Mouse (Mus musculus): Measurements from ENCODE around the gene Rccd1. TPM values are rescaled to one million over a fixed set of nuclear protein-coding genes. Genes with fewer than 3 reads are reported as not detected.
"Not testable (repeated sequence)": the region's sequence is repeated elsewhere in the genome, so short reads cannot be mapped to it uniquely, and the experiment has no call there.

Rccd1 gene
- total RNA-seq, 2 experiments from 2014 or later: 14.9 to 15.2 TPM

- intact Hi-C loops (cut with DNase I): no loop called here
- TF ChIP-seq CTCF (IDR thresholded peaks at IDR 0.05): no peak
- Histone ChIP-seq H3K4me3 (no peak overlapping the region), H3K27ac (peak overlapping the region; percentile 48; the same call in 1 of the 2 replicates)
- no peak for DNase-seq (ENCODE audit: extremely low spot score in 1 of 2, low spot score in 2 of 2)
These were observed 1.1 kb upstream of the Rccd1 start for GRCm38 (mm10) chr7:80325292-80325868.

GRCm38 (mm10) chr7:80324816-80325119 is 514 bp upstream of the Rccd1 start:
- intact Hi-C loops (cut with DNase I): loop anchor here (5.0 kb wide), 1 partner anchor 182 kb away; no protein-coding TSS in a partner anchor
- DNase-seq (ENCODE audit: extremely low spot score in 1 of 2, low spot score in 2 of 2); H3K4me3 ChIP-seq: not testable (repeated sequence)
- H3K27ac ChIP-seq: peak overlapping the region; percentile 97; the same call in 1 of the 2 replicates

- no peak for TF ChIP-seq CTCF (IDR thresholded peaks at IDR 0.05)
- intact Hi-C loops (cut with DNase I): loop anchor here (5.0 kb wide), 1 partner anchor 181 kb away; no protein-coding TSS in a partner anchor
- peak overlapping the region; percentile 97; the same call in 1 of the 2 replicates for H3K27ac ChIP-seq
- DNase-seq (ENCODE audit: extremely low spot score in 1 of 2, low spot score in 2 of 2): no peak
- H3K4me3 ChIP-seq: peak overlapping the region; percentile 65
These were observed 918 bp downstream of the Rccd1 start for GRCm38 (mm10) chr7:80323336-80323735.

- Histone ChIP-seq H3K4me3 (no peak overlapping the region), H3K27ac (no peak overlapping the region)
- DNase-seq (ENCODE audit: extremely low spot score in 1 of 2, low spot score in 2 of 2): no peak
- intact Hi-C loops (cut with DNase I): loop anchor here (5.0 kb wide), 1 partner anchor 178 kb away; no protein-coding TSS in a partner anchor
- no peak for TF ChIP-seq CTCF (IDR thresholded peaks at IDR 0.05)
These were observed 4.3 kb downstream of the Rccd1 start for GRCm38 (mm10) chr7:80319846-80320496.

GRCm38 (mm10) chr7:80318670-80319069 is 5.6 kb downstream of the Rccd1 start:
- no peak for DNase-seq (ENCODE audit: extremely low spot score in 1 of 2, low spot score in 2 of 2)
- Histone ChIP-seq H3K27ac (no peak overlapping the region), H3K4me3 (no peak overlapping the region)
- no peak for TF ChIP-seq CTCF (IDR thresholded peaks at IDR 0.05)
- intact Hi-C loops (cut with DNase I): no loop called here

GRCm38 (mm10) chr7:80317439-80318115 is 6.7 kb downstream of the Rccd1 start:
- Histone ChIP-seq H3K4me3 (no peak overlapping the region), H3K27ac (no peak overlapping the region)
- no peak for DNase-seq (ENCODE audit: extremely low spot score in 1 of 2, low spot score in 2 of 2)
- TF ChIP-seq CTCF (IDR thresholded peaks at IDR 0.05): no peak
- intact Hi-C loops (cut with DNase I): no loop called here

- Histone ChIP-seq H3K4me3 (no peak overlapping the region), H3K27ac (no peak overlapping the region)
- no peak for TF ChIP-seq CTCF (IDR thresholded peaks at IDR 0.05)
- intact Hi-C loops (cut with DNase I): no loop called here
- DNase-seq (ENCODE audit: extremely low spot score in 1 of 2, low spot score in 2 of 2): no peak
These were observed 8.5 kb downstream of the Rccd1 start for GRCm38 (mm10) chr7:80315733-80316132.

GRCm38 (mm10) chr7:80310771-80311170 is 13.5 kb downstream of the Rccd1 start:
- no peak for TF ChIP-seq CTCF (IDR thresholded peaks at IDR 0.05)
- no peak for DNase-seq (ENCODE audit: extremely low spot score in 1 of 2, low spot score in 2 of 2)
- H3K27ac ChIP-seq: no peak overlapping the region
- intact Hi-C loops (cut with DNase I): no loop called here
- no peak overlapping the region for H3K4me3 ChIP-seq

- intact Hi-C loops (cut with DNase I): no loop called here
- DNase-seq (ENCODE audit: extremely low spot score in 1 of 2, low spot score in 2 of 2): no peak
- no peak; the same call in 1 of the 2 replicates for TF ChIP-seq CTCF (IDR thresholded peaks at IDR 0.05)
These were observed 16.5 kb downstream of the Rccd1 start for GRCm38 (mm10) chr7:80307766-80308165.

GRCm38 (mm10) chr7:80301522-80301921 is 22.7 kb downstream of the Rccd1 start:
- no peak overlapping the region for H3K27ac ChIP-seq
- TF ChIP-seq CTCF (IDR thresholded peaks at IDR 0.05): no peak
- intact Hi-C loops (cut with DNase I): no loop called here
- H3K4me3 ChIP-seq: no peak overlapping the region
- DNase-seq (ENCODE audit: extremely low spot score in 1 of 2, low spot score in 2 of 2): no peak

More at GRCm38 (mm10) chr7:80307766-80308165, 16.5 kb downstream of the Rccd1 start:
- no peak overlapping the region for H3K4me3 ChIP-seq
- no peak overlapping the region for H3K27ac ChIP-seq

GRCm38 (mm10) chr7:80299568-80299967 is 24.7 kb downstream of the Rccd1 start:
- intact Hi-C loops (cut with DNase I): no loop called here
- no peak for TF ChIP-seq CTCF (IDR thresholded peaks at IDR 0.05)
- no peak for DNase-seq (ENCODE audit: extremely low spot score in 1 of 2, low spot score in 2 of 2)
- H3K4me3 ChIP-seq: no peak overlapping the region
- H3K27ac ChIP-seq: no peak overlapping the region

GRCm38 (mm10) chr7:80298754-80299153 is 25.5 kb downstream of the Rccd1 start:
- intact Hi-C loops (cut with DNase I): no loop called here
- Histone ChIP-seq H3K4me3 (no peak overlapping the region), H3K27ac (no peak overlapping the region)
- no peak for DNase-seq (ENCODE audit: extremely low spot score in 1 of 2, low spot score in 2 of 2)
- TF ChIP-seq CTCF (IDR thresholded peaks at IDR 0.05): no peak

Data from left cerebral cortex, adult 2 months (tissue).